Mouse (Mus musculus) G1E-ER4 (cell line): ENCODE results near the gene Tut1. TPM values are rescaled to one million over a fixed set of nuclear protein-coding genes. Genes with fewer than 3 reads are reported as not detected.

Source experiments
- GATA1 ChIP-seq: IDR thresholded peaks from one replicate; pipeline ENCODE4 v1.8.0; 2012; ENCODE audit warnings: low read length, inconsistent platforms
- polyA plus RNA-seq: library from polyadenylated mRNA; stranded (reverse); fragments of >175 nt; gene quantifications from 2 replicates; pipeline ENCODE4 v1.2.3, GENCODE M21; 2012

Gene Tut1
- polyA plus RNA-seq, 1 experiment: 54.6 TPM

DNA sequence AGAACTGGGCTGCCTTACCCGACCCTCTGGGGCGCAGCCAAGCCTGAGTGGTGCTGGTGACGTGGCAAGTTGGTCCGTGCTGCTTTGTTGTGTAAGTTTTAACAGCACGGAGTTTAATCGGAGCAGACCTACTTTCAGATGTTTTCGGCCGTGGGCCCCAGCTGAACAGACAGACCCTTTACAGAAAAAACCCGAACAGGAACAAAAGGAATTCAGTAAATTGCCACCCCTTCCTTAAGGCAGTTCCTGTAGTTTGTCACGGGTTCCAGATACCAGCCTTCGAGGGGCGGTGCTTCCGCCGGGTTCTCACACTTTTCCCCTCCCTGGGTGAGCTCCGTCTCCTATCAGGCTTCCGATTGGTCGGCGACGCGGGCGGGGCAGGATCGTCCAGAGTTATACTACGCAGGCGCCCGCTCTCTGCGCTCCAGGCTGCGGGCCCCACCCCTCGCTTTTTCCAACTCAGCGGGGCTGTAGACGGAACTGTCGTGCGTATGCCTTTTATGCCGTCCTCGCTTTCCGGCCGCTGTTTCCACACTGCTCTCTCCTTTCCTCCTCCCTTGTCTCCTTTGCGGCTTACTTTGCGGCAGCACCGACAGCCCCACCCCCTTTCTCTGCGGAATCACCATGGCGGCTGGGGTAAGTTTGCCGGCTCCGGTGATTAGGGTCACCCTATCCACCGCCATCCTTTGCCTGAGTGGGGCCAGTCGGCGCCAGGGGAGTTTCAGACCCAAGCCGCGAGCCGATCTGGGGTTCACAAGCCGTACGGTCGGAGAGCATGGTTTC, 13.1 kb downstream of the Tut1 start, which contains the start of gene Eef1g:
Eef1g (plus strand) TSS at position 452 of the 783 bp plus-strand sequence.
- no peak for TF ChIP-seq GATA1

DNA sequence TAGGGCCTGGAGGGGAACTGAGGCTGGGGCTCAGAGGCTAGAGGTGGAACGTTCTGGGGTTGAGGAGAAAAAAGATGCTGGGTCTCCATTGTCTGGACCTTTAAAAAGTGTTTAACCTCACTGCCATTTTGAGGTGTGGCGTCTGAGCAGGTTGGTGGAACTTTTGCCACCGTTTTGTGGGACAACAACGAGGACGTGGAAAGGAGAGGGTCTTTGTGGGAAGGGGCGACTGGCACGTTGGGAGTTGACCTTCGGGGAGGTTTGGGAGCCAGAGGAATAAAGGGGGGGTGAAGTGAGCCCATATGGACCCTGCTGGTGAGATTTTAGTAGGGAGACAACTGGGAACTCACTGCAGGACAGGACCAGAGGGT, 13.7 kb downstream of the Tut1 start:
- no peak for TF ChIP-seq GATA1

DNA sequence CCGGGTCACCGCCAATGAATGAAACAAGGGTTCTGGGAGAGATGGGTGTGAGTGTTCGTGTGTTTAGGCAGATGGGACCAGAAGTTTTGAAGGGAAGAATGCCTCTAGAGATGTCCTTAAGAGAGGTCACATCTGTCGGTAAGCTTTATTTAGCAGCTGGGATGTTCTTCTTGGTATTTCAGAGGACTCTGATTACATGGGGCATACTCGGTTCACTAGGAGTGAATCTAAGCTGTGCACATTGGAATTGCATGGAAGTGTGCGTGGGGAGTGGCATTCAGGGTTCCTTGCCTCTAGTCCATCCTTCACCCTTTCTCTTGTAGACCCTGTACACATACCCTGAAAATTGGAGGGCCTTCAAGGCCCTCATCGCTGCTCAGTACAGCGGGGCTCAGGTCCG, 14.2 kb downstream of the Tut1 start:
- no peak for TF ChIP-seq GATA1

DNA sequence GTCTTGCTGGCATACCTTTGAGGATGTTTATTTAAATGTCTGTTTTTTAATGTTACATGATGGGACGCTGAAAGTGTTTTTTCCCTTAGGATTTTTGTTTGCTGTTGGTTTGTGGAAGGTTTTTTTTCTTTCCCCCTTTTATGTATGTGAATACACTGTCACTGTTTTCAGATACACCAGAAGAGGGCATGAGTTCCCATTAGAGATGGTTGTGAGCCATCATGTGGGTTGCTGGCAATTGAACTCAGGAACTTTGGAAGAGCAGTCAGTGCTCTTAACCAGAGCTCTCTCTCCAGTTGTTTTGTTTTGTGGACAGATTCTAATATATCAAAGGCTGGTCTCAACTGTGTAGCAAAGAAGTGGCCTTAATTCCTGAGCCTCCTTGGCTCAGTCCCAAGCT, 21.0 kb downstream of the Tut1 start:
- no peak for TF ChIP-seq GATA1

DNA sequence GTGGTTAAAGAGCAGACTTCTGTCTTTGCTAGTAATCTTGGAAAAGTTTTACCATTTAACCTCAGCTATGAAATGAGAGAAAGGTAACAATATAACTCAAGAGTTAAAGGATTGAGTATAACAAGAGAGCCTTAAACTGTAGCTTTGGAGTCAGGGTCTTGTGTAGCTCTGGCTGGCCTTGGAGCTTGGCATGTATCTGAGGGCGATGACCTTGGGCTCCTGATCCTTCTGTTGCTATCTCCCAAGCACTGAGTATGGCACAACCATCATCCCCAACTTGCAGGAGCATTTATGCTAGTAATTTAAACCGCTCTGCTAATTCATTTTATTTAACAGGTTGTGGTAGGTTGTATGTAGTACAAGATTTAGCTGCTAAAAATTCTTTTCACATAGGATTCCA, 21.8 kb downstream of the Tut1 start:
- TF ChIP-seq GATA1: no peak

DNA sequence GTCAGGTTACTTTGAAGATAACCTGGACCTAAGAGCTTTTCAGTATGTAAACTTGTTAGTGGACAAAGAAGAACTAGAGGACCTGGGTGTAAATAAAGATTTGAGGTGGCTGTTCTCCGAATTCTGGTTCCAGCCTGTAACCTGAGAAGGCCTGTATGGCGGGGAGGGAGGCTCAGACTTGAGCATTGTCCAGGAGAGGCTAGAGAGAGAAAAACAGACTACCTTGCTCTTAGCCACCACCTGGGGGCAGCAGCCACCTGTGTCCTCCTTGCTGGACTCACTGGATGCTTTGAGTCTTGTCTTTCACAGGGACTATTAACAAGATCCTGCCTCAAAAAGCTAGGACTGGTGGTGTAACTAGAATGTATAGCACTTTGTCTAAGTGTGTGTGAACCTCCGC, 22.9 kb downstream of the Tut1 start:
- no peak for TF ChIP-seq GATA1

DNA sequence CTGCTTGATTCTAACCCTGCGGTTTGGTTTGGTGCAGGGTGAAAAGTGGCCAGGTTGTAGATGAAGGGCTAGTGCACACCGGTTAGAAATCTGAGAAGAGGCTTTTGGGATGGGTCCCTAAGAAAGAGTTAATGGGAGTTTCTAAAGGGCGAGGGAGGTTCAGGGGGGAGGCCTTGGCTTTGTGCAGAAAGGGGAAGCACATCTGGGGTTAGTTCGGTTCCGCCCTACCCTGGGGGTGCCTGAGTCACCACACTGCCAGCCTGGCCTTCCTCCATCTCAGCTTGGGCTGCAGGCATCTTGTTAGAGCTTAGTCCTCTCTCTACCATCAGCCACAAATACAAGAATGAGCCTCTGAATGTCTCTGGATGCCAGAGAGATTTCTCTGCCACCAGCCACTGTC, 27.1 kb downstream of the Tut1 start:
- no peak for TF ChIP-seq GATA1

DNA sequence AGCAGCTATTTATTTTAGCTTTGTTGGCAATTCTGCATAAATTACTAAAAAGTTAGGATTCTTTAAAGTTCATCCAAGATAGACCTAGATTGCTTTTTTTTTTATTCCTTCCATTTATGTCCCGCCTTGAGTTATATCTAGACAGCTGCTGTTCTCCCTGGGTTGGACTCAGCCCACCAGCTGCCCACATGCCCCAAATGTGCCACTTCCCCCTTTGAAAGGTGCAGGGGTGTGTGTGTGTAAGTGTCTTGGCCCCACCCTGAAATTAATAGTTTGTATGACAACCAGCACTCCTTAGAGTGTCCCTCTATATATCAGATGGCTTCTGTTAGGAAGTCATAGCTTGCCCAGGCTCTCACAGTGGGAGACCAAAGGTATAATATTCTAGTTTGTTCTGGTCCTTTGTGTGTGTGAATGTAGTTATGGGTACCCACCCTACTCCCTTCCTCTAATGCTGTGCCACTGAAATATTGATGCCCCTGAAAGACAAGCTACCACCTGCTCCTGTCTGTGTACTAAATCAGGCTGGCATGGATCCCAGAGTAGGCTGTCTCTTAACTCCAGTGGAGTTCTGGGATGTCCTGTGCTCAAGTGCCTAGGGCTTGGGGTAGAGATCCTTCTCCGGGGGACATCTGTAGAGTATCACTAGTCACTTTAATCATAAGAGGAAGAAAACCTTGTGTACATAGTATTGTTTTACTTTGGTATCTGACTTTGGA, 28.0 kb downstream of the Tut1 start:
- no peak for TF ChIP-seq GATA1

DNA sequence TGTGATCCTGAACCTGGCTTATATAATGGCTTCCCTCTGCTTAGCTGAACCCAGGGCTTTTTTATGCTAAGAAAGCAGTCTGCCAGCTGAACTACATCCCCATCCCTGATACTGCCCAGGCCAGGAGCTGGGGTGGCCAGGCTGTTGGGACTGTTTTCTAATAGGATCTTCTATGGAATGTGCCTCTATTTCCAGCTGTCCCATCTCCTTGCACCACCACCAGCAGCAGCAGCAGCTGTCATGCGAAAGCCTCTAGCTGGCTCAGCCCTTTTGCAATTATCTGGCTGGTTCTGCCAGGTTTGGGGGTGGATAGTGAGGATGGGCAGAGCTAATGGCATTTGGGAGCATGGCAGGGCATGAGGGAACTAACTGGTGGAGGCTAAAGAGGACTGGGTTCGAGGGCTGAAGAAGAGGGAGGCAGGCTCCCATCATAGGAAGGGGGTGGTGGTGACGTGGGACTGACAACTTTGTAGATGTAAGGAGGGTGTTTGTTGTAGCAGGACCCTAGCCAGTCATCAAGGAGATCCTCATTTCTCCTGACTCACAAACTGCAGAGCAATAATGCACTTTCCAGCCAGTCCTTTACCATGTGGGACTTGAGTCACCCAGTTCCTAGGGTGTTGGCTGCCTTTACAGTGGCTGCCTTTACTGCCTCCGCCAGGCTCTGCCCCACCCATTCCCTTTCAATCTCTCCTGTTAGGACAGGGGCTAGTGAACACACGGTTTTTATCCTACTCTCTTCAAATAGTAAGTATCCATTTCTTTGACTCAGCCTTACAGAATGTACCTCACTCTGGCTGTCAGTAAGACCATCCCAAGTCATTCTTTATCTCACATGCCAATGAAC, 28.9 kb downstream of the Tut1 start:
- no peak for TF ChIP-seq GATA1

DNA sequence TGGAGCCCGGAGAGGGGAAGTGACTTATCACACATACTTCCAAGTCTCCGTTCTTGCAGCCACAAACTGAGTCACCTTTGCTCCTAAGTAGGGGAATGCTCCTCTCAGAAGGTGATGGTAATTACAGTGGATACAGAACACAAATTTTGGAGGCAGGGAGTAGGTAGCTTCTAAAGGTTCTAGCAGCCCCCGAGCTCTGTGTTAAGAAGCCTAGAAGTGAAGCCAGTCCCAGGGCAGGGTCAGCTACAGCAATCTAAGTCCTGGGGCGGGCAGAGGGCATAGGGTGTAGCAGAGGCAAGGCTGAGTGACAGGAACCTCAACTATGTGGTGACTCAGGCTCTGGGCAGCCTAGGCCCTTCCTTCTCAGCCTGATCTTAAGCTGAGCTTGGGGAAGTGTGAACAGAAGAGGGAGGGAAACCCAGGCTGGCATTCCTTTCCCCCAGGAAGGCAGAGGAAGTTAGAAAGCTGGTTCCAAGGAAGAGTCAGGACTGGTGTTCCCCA, 29.6 kb downstream of the Tut1 start:
- TF ChIP-seq GATA1: no peak

DNA sequence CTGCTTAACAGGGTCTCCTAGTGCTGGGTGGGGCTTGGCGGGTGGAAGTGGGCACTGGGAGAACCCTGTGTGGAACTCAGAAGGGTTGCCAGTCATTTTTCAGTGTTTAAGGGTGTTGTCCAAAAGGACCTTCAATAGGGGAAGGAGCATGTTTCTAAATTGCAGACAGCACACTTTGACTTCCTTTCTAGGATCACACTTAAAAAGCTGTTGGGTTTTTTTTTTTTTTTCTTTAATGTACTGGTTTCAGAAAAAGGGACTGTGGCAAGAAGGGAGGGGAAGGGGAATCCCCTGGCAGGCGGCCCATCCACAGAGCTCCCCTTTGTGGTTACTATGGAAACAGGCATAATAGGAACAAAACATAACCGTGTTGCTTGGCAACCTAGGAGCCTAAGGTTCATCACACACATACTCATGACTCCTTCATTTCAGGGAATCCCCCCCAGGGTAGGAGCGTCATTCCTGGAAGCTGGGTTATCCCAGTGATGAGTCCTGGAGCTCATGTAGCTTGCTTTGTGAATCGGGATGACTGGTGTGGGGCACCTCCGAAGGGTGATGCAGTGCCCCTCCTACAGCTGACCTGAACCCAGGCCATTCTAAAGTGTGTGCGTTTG, 30.7 kb downstream of the Tut1 start:
- no peak for TF ChIP-seq GATA1

DNA sequence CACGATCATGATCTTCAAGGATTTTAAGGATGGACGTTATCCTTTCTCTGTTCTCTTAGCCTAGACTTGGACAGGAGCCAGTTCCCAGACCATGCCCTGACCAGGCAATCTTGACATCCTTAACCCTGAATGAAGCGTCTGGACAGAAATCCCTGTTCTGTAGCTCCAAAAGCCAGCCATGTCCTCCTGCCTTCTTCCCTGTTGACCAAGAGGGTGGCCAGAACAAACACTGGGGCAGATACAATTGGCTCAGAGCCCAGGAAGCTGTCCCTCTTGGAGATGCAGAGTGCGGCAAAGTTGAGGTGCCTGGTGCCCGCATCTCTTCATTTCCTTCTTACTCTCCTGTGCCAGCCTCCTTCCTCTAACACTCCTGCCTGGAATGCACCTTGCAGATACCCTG, 32.2 kb downstream of the Tut1 start:
- no peak for TF ChIP-seq GATA1

DNA sequence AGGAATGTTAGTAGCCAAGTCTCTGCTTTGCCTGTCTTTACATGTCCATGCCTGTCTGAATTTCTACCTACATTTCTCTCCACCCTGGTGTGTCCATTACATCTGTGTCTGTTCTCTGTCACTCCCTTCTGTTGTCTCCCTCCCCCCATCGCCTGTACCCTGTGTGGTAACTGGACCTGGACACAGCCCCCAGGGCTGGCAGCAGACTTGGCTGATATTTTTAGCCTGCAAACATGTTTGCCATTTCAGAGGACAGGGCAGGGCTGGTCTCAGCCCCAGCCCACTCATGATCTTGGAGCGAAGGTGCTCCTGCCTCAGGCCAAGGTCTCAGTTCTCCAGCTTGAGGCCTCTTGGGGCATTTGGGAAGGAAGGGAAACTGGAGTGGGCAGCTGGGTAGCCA, 34.2 kb downstream of the Tut1 start:
- TF ChIP-seq GATA1: no peak

DNA sequence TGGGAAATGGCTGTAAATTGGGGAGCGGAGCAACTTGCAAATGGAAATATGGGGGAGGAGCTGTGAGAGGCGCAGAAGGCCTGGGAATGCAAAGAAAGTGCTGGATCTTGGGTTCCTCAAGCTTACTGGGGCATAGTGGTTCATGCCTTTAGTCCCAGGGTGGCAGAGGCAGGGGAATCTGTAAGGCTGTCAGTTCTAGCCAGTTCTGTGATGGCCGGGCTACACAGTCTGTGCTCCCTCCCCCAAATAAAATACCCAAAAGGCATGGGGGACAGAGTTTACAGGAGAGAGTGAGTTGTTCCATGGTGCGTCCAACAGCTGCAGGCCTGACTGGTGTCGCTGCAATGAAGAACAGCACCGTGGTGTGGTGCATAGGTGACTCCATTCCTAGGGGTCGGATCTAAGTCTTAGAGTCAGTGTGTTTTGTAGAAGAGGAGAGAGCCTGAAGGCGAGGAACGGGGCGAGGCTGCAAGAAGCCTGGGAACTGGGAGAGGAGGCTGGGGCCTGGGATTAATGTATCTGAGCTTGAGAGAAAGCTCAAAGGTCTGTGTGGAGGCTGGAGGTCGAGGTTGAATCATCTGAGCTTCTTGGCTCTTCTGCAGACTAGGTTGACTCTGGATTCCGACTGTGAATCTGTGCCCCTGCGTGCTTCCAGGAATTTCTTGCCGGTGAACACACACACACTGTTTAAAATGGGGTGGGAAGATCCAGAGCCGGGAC, 34.9 kb downstream of the Tut1 start:
- no peak for TF ChIP-seq GATA1

DNA sequence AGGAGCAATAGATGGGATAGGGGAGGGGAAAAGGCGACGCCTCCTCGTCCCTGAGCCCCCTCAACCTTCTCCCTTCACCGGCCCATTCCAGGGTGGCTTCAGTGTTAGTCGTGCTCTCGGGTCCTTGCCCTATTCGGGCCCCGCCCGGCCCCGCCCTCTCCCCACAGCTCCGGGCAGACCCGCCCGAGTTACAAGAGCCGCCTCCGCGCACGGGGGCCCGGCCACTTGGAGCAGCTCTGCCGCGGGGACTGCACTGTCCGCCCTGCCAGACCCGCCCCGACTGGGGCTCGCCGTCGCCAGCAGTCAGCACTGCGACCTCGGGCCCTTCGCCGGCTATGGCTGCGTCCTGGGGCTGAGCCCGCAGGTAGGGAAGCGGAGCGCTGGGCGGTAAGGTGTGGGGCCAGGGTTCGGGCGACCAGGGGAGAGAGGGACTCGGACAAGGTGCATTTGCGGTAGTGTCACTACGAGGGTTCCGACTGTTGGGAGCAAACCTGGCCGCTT, 35.5 kb downstream of the Tut1 start, which contains the start of gene Ahnak:
Ahnak (plus strand) TSS at position 219 of the 501 bp plus-strand sequence.
- TF ChIP-seq GATA1: no peak
